Mouse (Mus musculus): ENCODE results near the gene Zfhx3.

DNA sequence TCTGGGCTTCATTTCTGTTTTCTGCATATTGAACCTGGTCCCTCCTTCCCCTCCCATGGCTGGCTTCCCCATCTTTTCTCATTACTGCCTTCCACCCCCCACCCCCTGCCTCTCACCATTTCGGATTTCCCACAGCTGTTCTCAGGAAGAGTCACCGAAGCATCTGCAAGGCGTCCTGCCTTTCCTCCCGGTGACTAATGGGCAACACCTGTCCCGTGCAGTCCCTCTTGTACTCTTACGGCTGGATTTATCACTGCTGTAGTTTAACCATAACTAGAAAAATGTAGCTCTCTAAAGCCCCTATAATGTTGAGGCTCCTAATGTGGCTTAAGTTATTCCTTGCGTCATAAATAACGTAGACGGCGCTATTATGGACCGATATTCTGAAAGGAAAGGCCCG, 119.5 kb downstream of the Zfhx3 start:
- TF ChIP-seq CTCF (IDR thresholded peaks at IDR 0.05; ENCODE audit: low read depth, low read length): no peak
- TF ChIP-seq TAL1 (conservative IDR thresholded peaks at IDR 0.05; ENCODE audit: low read depth, low read length): no peak
- no peak for TF ChIP-seq GATA1 (IDR thresholded peaks at IDR 0.05; ENCODE audit: borderline replicate concordance, low read length)
- TF ChIP-seq POLR2AphosphoS5 (IDR thresholded peaks at IDR 0.05; ENCODE audit: insufficient replicate concordance, low read depth, low read length): no peak
- no peak for TF ChIP-seq GATA2 (IDR thresholded peaks at IDR 0.05; ENCODE audit: borderline replicate concordance, low read depth, low read length)
